Mouse (Mus musculus) olfactory bulb, adult 2 months (tissue): ENCODE measurements at regions not wholly inside any gene's neighbourhood (a gene's known extent, or its start where the extent isn't known, plus 50 kb on each side); places are given as distances from the start of the nearest gene placed in this dataset.

Experiments used
- H3K27ac ChIP-seq: fragments of 200-500 bp; 2 replicates; pipeline ENCODE4 v1.5.1; 2012; ENCODE audit warnings: low read depth, low read length; ENCODE audit not compliant: insufficient read depth
- H3K4me1 ChIP-seq: fragments of 200-500 bp; 2 replicates; pipeline ENCODE4 v1.6.1; 2012; ENCODE audit warnings: low read length; ENCODE audit not compliant: control insufficient read depth, insufficient read depth
- H3K4me3 ChIP-seq: fragments of 200-500 bp; 2 replicates; pipeline ENCODE4 v1.5.1; 2012; ENCODE audit warnings: mild to moderate bottlenecking, low read depth, low read length, moderate library complexity; ENCODE audit not compliant: insufficient read depth
- CTCF ChIP-seq: fragments of 200-500 bp; IDR thresholded peaks from 2 replicates; pipeline ENCODE4 v1.5.1; 2012; ENCODE audit warnings: low read depth, mild to moderate bottlenecking, low read length, moderate library complexity; ENCODE audit not compliant: insufficient read depth
- POLR2A ChIP-seq: fragments of 200-500 bp; IDR thresholded peaks from 2 replicates; pipeline ENCODE4 v1.6.1; 2012; ENCODE audit warnings: mild to moderate bottlenecking, low read depth, low read length, moderate library complexity; ENCODE audit not compliant: insufficient read depth
- WGBS: fragments of 180-500 bp; shearing (Covaris S2); methylation state at CpG from one replicate; pipeline ENCODE4 v1.1.7; 2018; 5-methylcytosine and 5-hydroxymethylcytosine counted together

DNA sequence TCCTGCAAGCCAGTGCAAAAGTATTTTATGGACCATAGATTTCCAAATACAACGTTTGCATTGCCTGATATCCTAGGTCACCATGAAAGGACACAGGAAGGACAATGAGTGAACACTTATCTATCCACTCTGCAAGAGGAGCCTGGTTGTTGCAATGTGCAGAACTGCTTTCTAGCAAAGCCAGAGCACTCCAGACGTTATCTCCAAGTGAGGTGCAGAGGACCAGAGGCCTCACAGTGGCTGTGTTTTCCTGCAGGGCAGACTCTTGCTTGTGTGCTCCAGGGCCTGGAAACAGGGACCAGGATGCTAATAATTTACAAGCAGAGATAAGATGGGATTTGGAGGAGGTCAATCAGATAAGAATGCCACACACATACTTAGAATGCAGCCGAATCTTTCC, 226.0 kb upstream of the Spdye4c start:
- Histone ChIP-seq H3K4me1 (peaks cover 4% of the 10 kb centered on the region; the same call in 1 of the 2 replicates), H3K4me3 (no peak overlapping the region), H3K27ac (no peak overlapping the region)
- TF ChIP-seq POLR2A (no peak), CTCF (no peak)
- whole genome bisulfite sequencing: 94% methylated on average over 3 of the region's 3 CpGs

DNA sequence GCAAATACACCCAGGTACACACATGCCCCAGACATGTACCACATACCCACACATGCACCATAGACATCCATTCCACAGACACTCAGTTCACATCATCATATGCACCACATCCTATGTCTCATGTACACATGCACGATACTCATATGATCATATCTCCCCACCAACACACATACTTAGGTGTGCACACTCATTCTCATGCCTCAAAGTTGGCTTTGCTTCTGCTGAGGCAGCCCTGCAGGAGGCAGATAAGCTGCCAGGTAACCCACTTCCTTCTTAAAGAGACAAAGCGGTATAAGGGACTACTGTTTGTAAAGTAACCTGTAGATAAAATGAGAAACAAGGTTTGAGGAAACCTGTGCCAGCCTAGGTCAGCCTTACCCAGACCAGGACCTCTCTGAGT, 225.2 kb upstream of the Spdye4c start:
- H3K4me1 ChIP-seq: peaks cover 4% of the 10 kb centered on the region; the same call in 1 of the 2 replicates
- TF ChIP-seq CTCF (no peak), POLR2A (no peak)
- no peak overlapping the region for H3K27ac ChIP-seq
- H3K4me3 ChIP-seq: no peak overlapping the region
- WGBS: 92% methylated on average over 2 of the region's 2 CpGs

DNA sequence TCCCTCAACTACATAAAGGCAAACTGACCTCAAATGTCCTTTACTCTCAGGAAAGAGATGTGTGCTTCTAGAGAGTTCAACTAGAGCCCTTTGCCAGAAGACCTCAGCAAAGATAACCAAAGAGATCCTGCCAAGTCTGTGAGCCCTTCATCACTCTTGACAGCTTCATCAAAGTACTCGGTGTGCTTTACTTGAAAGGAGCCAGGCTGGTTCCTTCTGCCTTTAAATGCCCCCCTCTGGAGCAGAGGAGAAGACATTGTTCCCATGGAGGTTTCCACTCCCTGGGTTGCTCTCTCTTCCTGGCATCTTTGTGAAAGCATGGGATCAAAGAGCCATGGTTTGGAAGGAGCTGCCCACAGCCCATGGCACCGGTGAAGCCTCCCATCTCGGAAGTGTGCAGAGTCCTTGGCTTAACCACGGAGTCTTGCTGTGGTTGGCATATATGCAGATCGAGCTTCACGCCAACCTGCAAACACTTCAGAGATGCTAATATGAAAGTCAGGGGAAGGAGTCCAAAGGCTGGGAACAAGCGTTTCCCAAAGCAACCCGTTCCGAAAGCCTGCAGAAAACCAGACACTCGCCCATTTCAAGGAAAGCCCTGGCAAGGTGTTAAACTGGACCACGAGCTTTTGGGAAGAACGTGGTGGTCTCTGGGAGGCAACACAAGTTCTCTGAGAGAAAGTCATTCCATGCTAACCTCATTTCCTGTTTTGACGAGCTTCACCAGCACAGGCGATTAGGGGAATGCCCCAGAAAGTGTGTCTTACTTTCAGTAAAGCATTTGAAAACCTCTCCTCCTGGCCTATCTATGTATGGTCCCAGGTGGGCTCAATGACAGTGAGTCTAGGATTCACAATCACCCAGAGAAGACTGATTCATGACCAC, 223.5 kb upstream of the Spdye4c start:
- peaks cover 4% of the 10 kb centered on the region; the same call in 1 of the 2 replicates for H3K4me1 ChIP-seq
- H3K4me3 ChIP-seq: no peak overlapping the region
- H3K27ac ChIP-seq: no peak overlapping the region
- TF ChIP-seq CTCF: no peak
- TF ChIP-seq POLR2A: no peak
- 73% methylated on average over 14 of the region's 14 CpGs for WGBS

DNA sequence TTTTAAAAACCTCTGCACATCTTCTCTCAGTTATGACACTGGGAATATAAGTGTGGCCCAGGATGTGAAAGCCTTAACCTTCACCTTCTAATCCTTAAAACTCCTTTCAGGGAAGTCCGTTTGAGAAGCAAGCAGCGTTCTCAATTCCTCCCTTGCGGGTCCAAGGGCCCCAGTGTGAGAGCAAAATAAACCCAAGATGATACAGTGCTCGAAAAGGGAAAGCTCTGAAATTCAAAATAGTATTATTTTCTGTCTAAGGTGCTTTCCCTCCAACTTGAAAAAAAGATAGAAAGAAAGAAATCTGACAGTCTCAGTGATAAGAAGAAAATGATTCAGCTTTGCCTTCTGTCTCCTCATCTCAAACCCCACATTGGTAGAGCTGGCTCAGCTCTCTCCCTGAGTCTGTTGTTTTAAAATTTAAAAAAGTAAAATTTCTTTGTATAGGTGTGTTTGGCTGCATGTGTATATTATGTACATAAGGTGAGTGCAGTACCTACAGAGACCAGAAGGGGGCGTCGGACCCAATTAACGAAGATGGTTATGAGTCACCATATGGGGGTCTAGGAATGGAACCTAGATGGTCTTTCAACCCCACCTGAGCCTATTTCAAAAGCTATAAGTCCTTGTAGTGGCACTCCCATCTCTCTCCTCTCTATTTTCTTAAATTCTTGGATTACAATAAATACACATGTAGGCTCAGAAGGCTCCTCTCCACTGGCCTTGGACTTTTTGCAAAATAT, 222.3 kb upstream of the Spdye4c start:
- no peak overlapping the region for H3K27ac ChIP-seq
- no peak for TF ChIP-seq POLR2A
- no peak for TF ChIP-seq CTCF
- no peak overlapping the region for H3K4me3 ChIP-seq
- peaks cover 4% of the 10 kb centered on the region; the same call in 1 of the 2 replicates for H3K4me1 ChIP-seq
- WGBS: 77% methylated on average over 7 of the region's 7 CpGs

DNA sequence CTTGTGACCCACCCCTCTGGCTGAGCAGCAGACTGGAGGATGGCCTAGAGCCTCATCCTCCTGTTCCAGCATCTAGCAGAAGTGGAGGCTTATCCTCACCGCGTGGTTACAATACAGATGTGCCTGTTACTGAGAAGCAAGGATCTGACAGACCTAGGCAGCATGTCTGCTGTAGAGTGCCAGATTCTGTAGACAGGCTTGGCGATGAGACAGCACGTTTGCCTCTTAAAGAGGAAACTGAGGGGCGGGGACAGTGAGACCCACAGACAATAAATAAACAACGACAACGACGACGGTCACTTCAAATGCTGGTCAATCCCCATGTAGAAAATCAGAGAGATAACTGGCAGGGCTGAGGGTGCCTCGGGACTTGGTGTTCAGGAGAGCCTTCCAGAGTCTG, 220.2 kb upstream of the Spdye4c start:
- 67% methylated on average over 10 of the region's 10 CpGs for WGBS
- H3K4me3 ChIP-seq: no peak overlapping the region
- H3K27ac ChIP-seq: no peak overlapping the region
- no peaks in the 10 kb centered on the region for H3K4me1 ChIP-seq
- TF ChIP-seq POLR2A: no peak
- TF ChIP-seq CTCF: no peak

DNA sequence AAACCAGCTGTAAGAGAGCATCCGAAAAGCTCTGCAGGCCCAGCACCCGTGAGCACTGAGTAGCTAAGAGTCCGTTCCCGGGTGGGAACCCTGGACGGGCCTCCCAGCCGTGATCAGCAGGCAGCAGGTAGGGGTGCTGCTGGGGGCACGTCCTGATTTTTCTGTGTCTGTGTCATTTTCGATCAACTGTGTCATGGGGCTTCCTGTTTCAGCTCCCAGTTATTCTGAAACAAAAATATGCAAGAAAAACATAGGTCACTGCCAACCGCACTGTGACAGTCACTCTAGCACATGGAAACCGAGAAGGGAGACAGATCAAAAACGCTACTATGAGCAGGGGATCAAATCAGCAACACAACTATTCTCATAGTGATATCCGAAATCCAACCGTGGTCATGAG, 218.8 kb upstream of the Spdye4c start:
- H3K27ac ChIP-seq: no peak overlapping the region
- H3K4me3 ChIP-seq: no peak overlapping the region
- TF ChIP-seq CTCF: no peak
- no peak for TF ChIP-seq POLR2A
- WGBS: 95% methylated on average over 13 of the region's 13 CpGs
- H3K4me1 ChIP-seq: peaks cover 2% of the 10 kb centered on the region; the same call in 1 of the 2 replicates

DNA sequence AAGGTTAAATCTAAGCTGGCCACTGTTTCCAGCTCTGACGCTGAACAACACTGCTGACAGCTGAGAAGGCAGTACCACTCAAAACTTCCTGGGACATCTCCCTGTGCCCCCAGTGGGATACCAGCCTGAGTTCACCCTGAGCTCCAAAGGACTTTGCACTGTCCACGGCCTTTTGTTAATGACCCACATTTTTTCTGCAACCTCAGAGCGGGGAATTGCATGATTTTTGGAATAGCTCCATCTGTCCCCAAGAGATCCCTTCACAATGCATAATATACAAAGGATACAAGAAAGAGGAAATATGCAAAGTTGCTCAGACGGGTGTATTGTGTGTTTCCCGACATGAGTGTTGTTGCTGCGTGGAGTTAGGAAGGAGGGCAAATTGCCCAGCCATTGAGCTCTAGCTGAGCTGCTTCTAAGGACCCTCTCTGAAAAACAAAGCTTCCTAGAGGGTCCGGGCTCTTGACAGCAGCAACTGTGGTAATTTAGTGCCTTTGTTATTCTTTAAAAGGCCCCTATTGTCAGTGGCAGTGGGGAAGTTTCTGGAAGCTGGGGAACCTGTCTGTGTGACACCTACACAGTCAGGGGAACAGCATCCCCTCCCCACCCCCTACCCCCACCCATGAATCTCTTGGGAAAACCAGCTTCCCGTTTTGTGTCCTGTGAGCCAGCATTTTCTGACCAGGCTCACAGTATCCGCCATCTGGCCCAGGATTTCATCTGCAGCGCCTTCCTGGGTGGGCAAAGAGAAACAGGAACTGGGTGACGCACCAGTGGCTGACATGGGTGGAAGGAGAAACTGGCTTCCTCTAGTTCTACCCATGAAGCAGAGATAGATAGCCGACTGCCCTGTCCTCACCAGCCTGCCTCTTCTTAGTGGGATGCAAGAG, 217.4 kb upstream of the Spdye4c start:
- H3K4me3 ChIP-seq: no peak overlapping the region
- 51% methylated on average over 12 of the region's 12 CpGs for WGBS
- H3K27ac ChIP-seq: no peak overlapping the region
- no peak for TF ChIP-seq POLR2A
- no peak for TF ChIP-seq CTCF
- peaks cover 3% of the 10 kb centered on the region; the same call in 1 of the 2 replicates for H3K4me1 ChIP-seq

DNA sequence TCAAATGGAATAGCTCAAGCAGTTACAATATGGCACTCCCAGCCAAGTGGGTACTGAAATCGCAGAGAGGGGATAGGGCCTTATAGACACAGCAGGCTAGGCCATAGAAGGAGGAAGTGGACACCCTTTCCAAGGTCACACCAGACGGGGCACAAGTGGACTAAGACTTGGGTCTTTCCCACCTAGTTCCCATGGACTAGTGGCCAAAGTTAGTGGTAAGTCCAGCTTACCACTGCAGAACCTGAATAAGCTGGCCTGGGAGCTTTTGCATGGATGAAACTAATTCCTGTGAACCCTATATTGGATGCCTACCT, 216.8 kb upstream of the Spdye4c start:
- TF ChIP-seq POLR2A: no peak
- TF ChIP-seq CTCF: no peak
- H3K27ac ChIP-seq: no peak overlapping the region
- H3K4me3 ChIP-seq: no peak overlapping the region
- peaks cover 3% of the 10 kb centered on the region; the same call in 1 of the 2 replicates for H3K4me1 ChIP-seq
- WGBS: 92% methylated on average over 2 of the region's 2 CpGs
